Mouse (Mus musculus) spleen, embryonic (tissue): ENCODE measurements around the gene Elavl4.

Source experiments
- CTCF ChIA-PET: fragments of 350-600 bp; sonication (Branson Sonifier 250); formaldehyde crosslinking; loops from one replicate; lab custom pipeline; 2022; lab: Charles Lee

The Elavl4 gene

GRCm38 (mm10) chr4:110351178-110352000 is at the start of gene Elavl4:
Gene Elavl4 (minus strand): TSS chr4:110351909.
- CTCF ChIA-PET: no interaction called here

- CTCF ChIA-PET: no interaction called here
These were observed 45.9 kb upstream of the Elavl4 start, which contains the start of gene Agbl4 for GRCm38 (mm10) chr4:110397618-110398045. Gene Agbl4 (plus strand): TSS chr4:110397661.

- CTCF ChIA-PET: no interaction called here
These were observed 44.5 kb upstream of the Elavl4 start for GRCm38 (mm10) chr4:110396221-110396620.

- CTCF ChIA-PET: no interaction called here
These were observed 8.9 kb upstream of the Elavl4 start for GRCm38 (mm10) chr4:110360568-110360967.

- CTCF ChIA-PET: no interaction called here
These were observed 276 bp upstream of the Elavl4 start for GRCm38 (mm10) chr4:110352001-110352369.

GRCm38 (mm10) chr4:110350856-110351177 is 892 bp downstream of the Elavl4 start:
- CTCF ChIA-PET: no interaction called here

GRCm38 (mm10) chr4:110323912-110324311 is 27.8 kb downstream of the Elavl4 start:
- CTCF ChIA-PET: no interaction called here

- CTCF ChIA-PET: no interaction called here
These were observed 39.6 kb downstream of the Elavl4 start for GRCm38 (mm10) chr4:110312126-110312525.

GRCm38 (mm10) chr4:110306972-110307371 is 44.7 kb downstream of the Elavl4 start:
- CTCF ChIA-PET: no interaction called here

GRCm38 (mm10) chr4:110306559-110306958 is 45.1 kb downstream of the Elavl4 start:
- CTCF ChIA-PET: no interaction called here

GRCm38 (mm10) chr4:110295793-110296192 is 55.9 kb downstream of the Elavl4 start:
- CTCF ChIA-PET: no interaction called here

- CTCF ChIA-PET: no interaction called here
These were observed 58.5 kb downstream of the Elavl4 start for GRCm38 (mm10) chr4:110293238-110293637.

GRCm38 (mm10) chr4:110292471-110292870 is 59.2 kb downstream of the Elavl4 start:
- CTCF ChIA-PET: no interaction called here

- CTCF ChIA-PET: no interaction called here
These were observed 61.1 kb downstream of the Elavl4 start for GRCm38 (mm10) chr4:110290544-110291095.

- CTCF ChIA-PET: no interaction called here
These were observed 61.7 kb downstream of the Elavl4 start for GRCm38 (mm10) chr4:110290056-110290455.

GRCm38 (mm10) chr4:110287412-110288067 is 64.2 kb downstream of the Elavl4 start:
- CTCF ChIA-PET: interaction anchor here (0.6 kb wide), 2 partner anchors 14 to 719 kb away, joined by 3 to 4 read pairs; no protein-coding TSS in a partner anchor

GRCm38 (mm10) chr4:110286841-110287240 is 64.9 kb downstream of the Elavl4 start:
- CTCF ChIA-PET: no interaction called here

GRCm38 (mm10) chr4:110286371-110286781 is 65.3 kb downstream of the Elavl4 start:
- CTCF ChIA-PET: no interaction called here

- CTCF ChIA-PET: no interaction called here
These were observed 66.1 kb downstream of the Elavl4 start for GRCm38 (mm10) chr4:110285346-110286330.

GRCm38 (mm10) chr4:110284446-110284845 is 67.3 kb downstream of the Elavl4 start:
- CTCF ChIA-PET: no interaction called here

GRCm38 (mm10) chr4:110270046-110270445 is 81.7 kb downstream of the Elavl4 start:
- CTCF ChIA-PET: no interaction called here
